Mouse (Mus musculus) liver, embryonic 14.5 days (tissue): Measurements from ENCODE around the gene Gpd2.

Experiments used
- CTCF ChIP-seq: IDR thresholded peaks from 2 replicates; pipeline ENCODE4 v1.5.1; 2016; ENCODE audit warnings: antibody characterized with exemption, low read depth, control low read depth
- EP300 ChIP-seq: IDR thresholded peaks from 2 replicates; pipeline ENCODE4 v1.6.1; 2016; ENCODE audit warnings: antibody characterized with exemption, low read depth

- TF ChIP-seq CTCF (no peak), EP300 (no peak)
Measured at GRCm38 (mm10) chr2:57190884-57191283, 46.6 kb upstream of the Gpd2 start.
